Mouse (Mus musculus): Measurements from ENCODE around the gene Ak2.

DNA sequence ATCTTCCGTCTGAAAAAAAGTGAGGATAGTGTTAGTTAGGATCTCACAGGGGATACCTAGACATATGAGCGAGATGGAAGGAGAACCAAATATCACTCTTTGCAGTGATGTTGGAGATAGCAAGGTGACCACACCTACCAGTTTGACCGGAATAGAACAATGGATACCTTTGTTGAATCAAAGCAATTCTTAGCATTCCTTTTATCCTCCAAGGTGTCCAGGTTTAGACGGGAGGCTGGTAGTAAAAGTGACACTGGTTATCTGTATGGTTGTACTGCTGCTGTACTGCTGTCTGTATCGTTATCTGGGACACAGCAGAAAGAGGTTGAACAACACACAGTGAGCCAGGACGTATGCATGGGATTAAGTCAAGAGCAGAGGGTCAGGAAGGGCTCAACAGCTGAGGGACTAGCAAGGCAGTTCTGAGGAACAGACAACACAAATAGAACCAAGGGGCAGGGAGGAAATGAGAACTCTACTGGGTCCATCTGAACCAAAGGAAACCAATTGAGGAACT, 59.2 kb downstream of the Ak2 start:
- TF ChIP-seq GATA1 (IDR thresholded peaks at IDR 0.05; ENCODE audit: borderline replicate concordance, low read length) (no peak), FLI1 (IDR thresholded peaks at IDR 0.05; ENCODE audit: low read length) (no peak)
